8 mouse cellular contexts compared by ENCODE assay signal in genomic region chr10:75872025-75872914, GRCm38 (mm10). TPM values are rescaled to one million over a fixed set of nuclear protein-coding genes. Genes with fewer than 3 reads are reported as not detected.
DNase-seq lines count a peak whose midpoint lies in the region; ATAC-seq lines count a peak whose summit lies in the region.

No protein-coding gene starts in this region.

- no peaks in the 10 kb centered on the region for H3K36me3 ChIP-seq in heart, embryonic 16.5 days (ENCODE audit: control insufficient read depth, insufficient read depth)
- no peaks in the 10 kb centered on the region for H3K36me3 ChIP-seq in hindbrain, embryonic 15.5 days
- H3K36me3 ChIP-seq in midbrain, embryonic 12.5 days = no peaks in the 10 kb centered on the region

- H3K4me2 ChIP-seq in heart, embryonic 16.5 days (ENCODE audit: low read depth, low read length) = peak overlapping the region; percentile 76
- peak overlapping the region; percentile 54 for H3K4me2 ChIP-seq in hindbrain, embryonic 15.5 days
- H3K4me2 ChIP-seq in midbrain, embryonic 12.5 days (replicated peaks) = peak overlapping the region; percentile 55

- ATAC-seq in heart, embryonic 16.5 days (replicated peaks; ENCODE audit: extremely low read depth, insufficient read depth, low FRiP score) = no peak
- no peak; the same call in none of the 2 replicates for ATAC-seq in hindbrain, embryonic 15.5 days (ENCODE audit: low FRiP score, low read depth)
- ATAC-seq in midbrain, embryonic 12.5 days (ENCODE audit: low FRiP score, low read depth) = peak; percentile 5; the same call in 1 of the 2 replicates

- H3K27me3 ChIP-seq in heart, embryonic 16.5 days (ENCODE audit: control insufficient read depth, insufficient read depth, low read length) = no peaks in the 10 kb centered on the region
- H3K27me3 ChIP-seq in hindbrain, embryonic 15.5 days = no peaks in the 10 kb centered on the region
- no peaks in the 10 kb centered on the region for H3K27me3 ChIP-seq in midbrain, embryonic 12.5 days

- H3K4me1 ChIP-seq in heart, embryonic 16.5 days (ENCODE audit: control insufficient read depth, insufficient read depth, low read length) = peaks cover 11% of the 10 kb centered on the region
- no peaks in the 10 kb centered on the region for H3K4me1 ChIP-seq in brown adipose tissue, adult 24 weeks (ENCODE audit: control insufficient read depth, insufficient read depth, insufficient read length, low read length)
- H3K4me1 ChIP-seq in hindbrain, embryonic 15.5 days (replicated peaks) = peaks cover 16% of the 10 kb centered on the region
- peaks cover 15% of the 10 kb centered on the region for H3K4me1 ChIP-seq in midbrain, embryonic 12.5 days

- H3K9ac ChIP-seq in heart, embryonic 16.5 days (ENCODE audit: low read length) = peak overlapping the region; percentile 57
- peak overlapping the region; percentile 15; the same call in 1 of the 2 replicates for H3K9ac ChIP-seq in hindbrain, embryonic 15.5 days
- H3K9ac ChIP-seq in midbrain, embryonic 12.5 days (replicated peaks) = no peak overlapping the region

- WGBS in heart, embryonic 16.5 days = 35% methylated on average over 10 of the region's 10 CpGs
- 35% methylated on average over 10 of the region's 10 CpGs for WGBS in hindbrain, embryonic 15.5 days
- 38% methylated on average over 10 of the region's 10 CpGs for WGBS in midbrain, embryonic 12.5 days

- H3K9me3 ChIP-seq in heart, embryonic 16.5 days (replicated peaks; ENCODE audit: control insufficient read depth, low read length) = no peaks in the 10 kb centered on the region
- no peaks in the 10 kb centered on the region for H3K9me3 ChIP-seq in hindbrain, embryonic 15.5 days
- H3K9me3 ChIP-seq in midbrain, embryonic 12.5 days = no peaks in the 10 kb centered on the region

- H3K27ac ChIP-seq in heart, embryonic 16.5 days (ENCODE audit: low read length) = peak overlapping the region; percentile 52
- H3K27ac ChIP-seq in brown adipose tissue, adult 24 weeks (replicated peaks; ENCODE audit: low read depth, low read length) = no peak overlapping the region
- peak overlapping the region; percentile 69 for H3K27ac ChIP-seq in hindbrain, embryonic 15.5 days (replicated peaks)
- H3K27ac ChIP-seq in midbrain, embryonic 12.5 days (replicated peaks) = peak overlapping the region; percentile 81

- H3K4me3 ChIP-seq in heart, embryonic 16.5 days (ENCODE audit: low read length) = peak overlapping the region; percentile 47
- H3K4me3 ChIP-seq in brown adipose tissue, adult 24 weeks (ENCODE audit: insufficient read depth, low read depth, low read length) = peak overlapping the region; percentile 58
- peak overlapping the region; percentile 35 for H3K4me3 ChIP-seq in hindbrain, embryonic 15.5 days
- H3K4me3 ChIP-seq in midbrain, embryonic 12.5 days = peak overlapping the region; percentile 25

- no peak for DNase-seq in heart, postnatal 36 days
- no peak for DNase-seq in B cell, adult 2 months
- no peak for DNase-seq in thymus, postnatal 0 days (ENCODE audit: low spot score)
- DNase-seq in right cerebral cortex, postnatal 25 days = no peak

- intact Hi-C loops in heart, postnatal 36 days (cut with DNase I) = no loop called here

RNA-seq across cellular contexts. Expression of gene Mif, which starts 12.2 kb away (rescaled TPM):
- polyA plus RNA-seq in heart, embryonic 16.5 days (2015; fragmentation: Nextera tagmentation; extraction: Ambion mirVana) = 1,867 and 2,124 TPM in 2 replicates
- total RNA-seq in heart, postnatal 36 days (2021) = 100 to 1,000 TPM; 196 to 202 TPM
- 129 and 141 TPM in 2 replicates for polyA plus RNA-seq in brown adipose tissue, adult 24 weeks (2012; ENCODE audit: insufficient read depth, insufficient read length, missing spikeins)
- polyA plus RNA-seq in hindbrain, embryonic 15.5 days (2015; fragmentation: Nextera tagmentation; extraction: Ambion mirVana) = 1,663 and 1,704 TPM in 2 replicates
- 1,213 and 1,289 TPM in 2 replicates for polyA plus RNA-seq in midbrain, embryonic 12.5 days (2016; fragmentation: Nextera tagmentation; extraction: Ambion mirVana)
- 1,368 and 1,597 TPM in 2 replicates for polyA plus RNA-seq in thymus, postnatal 0 days (2015; fragmentation: Nextera tagmentation; extraction: Ambion mirVana)

RNA-seq across cellular contexts. Expression of gene Derl3, which starts 20.9 kb away (rescaled TPM):
- 1.2 and 1.6 TPM in 2 replicates for polyA plus RNA-seq in heart, embryonic 16.5 days (2015; fragmentation: Nextera tagmentation; extraction: Ambion mirVana)
- under 1 TPM; 0.61 to 0.68 TPM for total RNA-seq in heart, postnatal 36 days (2021)
- polyA plus RNA-seq in brown adipose tissue, adult 24 weeks (2012; ENCODE audit: insufficient read depth, insufficient read length, missing spikeins) = not detected in 2 replicates
- polyA plus RNA-seq in hindbrain, embryonic 15.5 days (2015; fragmentation: Nextera tagmentation; extraction: Ambion mirVana) = 1.7 and 2.0 TPM in 2 replicates
- polyA plus RNA-seq in midbrain, embryonic 12.5 days (2016; fragmentation: Nextera tagmentation; extraction: Ambion mirVana) = 1.8 and 2.4 TPM in 2 replicates
- polyA plus RNA-seq in thymus, postnatal 0 days (2015; fragmentation: Nextera tagmentation; extraction: Ambion mirVana) = 1.1 and 1.2 TPM in 2 replicates

RNA-seq across cellular contexts. Expression of gene Gstt2, which starts 35.0 kb away (rescaled TPM):
- 15.5 and 16.2 TPM in 2 replicates for polyA plus RNA-seq in heart, embryonic 16.5 days (2015; fragmentation: Nextera tagmentation; extraction: Ambion mirVana)
- 10 to 100 TPM; 13.2 to 13.5 TPM for total RNA-seq in heart, postnatal 36 days (2021)
- 34.7 and 41.7 TPM in 2 replicates for polyA plus RNA-seq in brown adipose tissue, adult 24 weeks (2012; ENCODE audit: insufficient read depth, insufficient read length, missing spikeins)
- polyA plus RNA-seq in hindbrain, embryonic 15.5 days (2015; fragmentation: Nextera tagmentation; extraction: Ambion mirVana) = 6.6 and 6.8 TPM in 2 replicates
- polyA plus RNA-seq in midbrain, embryonic 12.5 days (2016; fragmentation: Nextera tagmentation; extraction: Ambion mirVana) = 7.7 and 7.9 TPM in 2 replicates
- polyA plus RNA-seq in thymus, postnatal 0 days (2015; fragmentation: Nextera tagmentation; extraction: Ambion mirVana) = 77.5 and 78.6 TPM in 2 replicates

RNA-seq across cellular contexts. Expression of gene Smarcb1, which starts 49.1 kb away (rescaled TPM):
- 112 and 114 TPM in 2 replicates for polyA plus RNA-seq in heart, embryonic 16.5 days (2015; fragmentation: Nextera tagmentation; extraction: Ambion mirVana)
- 10 to 100 TPM; 20.0 to 20.6 TPM for total RNA-seq in heart, postnatal 36 days (2021)
- 27.2 and 35.3 TPM in 2 replicates for polyA plus RNA-seq in brown adipose tissue, adult 24 weeks (2012; ENCODE audit: insufficient read depth, insufficient read length, missing spikeins)
- polyA plus RNA-seq in hindbrain, embryonic 15.5 days (2015; fragmentation: Nextera tagmentation; extraction: Ambion mirVana) = 251 and 263 TPM in 2 replicates
- 294 and 315 TPM in 2 replicates for polyA plus RNA-seq in midbrain, embryonic 12.5 days (2016; fragmentation: Nextera tagmentation; extraction: Ambion mirVana)
- polyA plus RNA-seq in thymus, postnatal 0 days (2015; fragmentation: Nextera tagmentation; extraction: Ambion mirVana) = 138 and 140 TPM in 2 replicates

RNA-seq across cellular contexts. Expression of gene Gstt4, which starts 49.9 kb away (rescaled TPM):
- not detected in 2 replicates for polyA plus RNA-seq in heart, embryonic 16.5 days (2015; fragmentation: Nextera tagmentation; extraction: Ambion mirVana)
- total RNA-seq in heart, postnatal 36 days (2021) = not detected
- polyA plus RNA-seq in brown adipose tissue, adult 24 weeks (2012; ENCODE audit: insufficient read depth, insufficient read length, missing spikeins) = not detected in 2 replicates
- not detected in 2 replicates for polyA plus RNA-seq in hindbrain, embryonic 15.5 days (2015; fragmentation: Nextera tagmentation; extraction: Ambion mirVana)
- not detected in 2 replicates for polyA plus RNA-seq in midbrain, embryonic 12.5 days (2016; fragmentation: Nextera tagmentation; extraction: Ambion mirVana)
- polyA plus RNA-seq in thymus, postnatal 0 days (2015; fragmentation: Nextera tagmentation; extraction: Ambion mirVana) = 0.14 and 0.18 TPM in 2 replicates
